Mouse (Mus musculus) G1E (cell line): Measurements from ENCODE around the gene Limd2. TPM values are rescaled to one million over a fixed set of nuclear protein-coding genes. Genes with fewer than 3 reads are reported as not detected.

Experiments
- ATAC-seq: 2 replicates; pipeline ENCODE4 v1.8.0; 2016; ENCODE audit warnings: mild to moderate bottlenecking; ENCODE audit not compliant: insufficient number of reproducible peaks, poor library complexity, low FRiP score, severe bottlenecking; ENCODE audit errors: extremely low read depth
- DNase-seq: peaks from one replicate; pipeline ENCODE4 v3.0.0; 2012; ENCODE audit warnings: low spot score
- H3K27me3 ChIP-seq: 2 replicates; pipeline ENCODE4 v1.6.1; 2012; ENCODE audit warnings: mild to moderate bottlenecking, low read length, inconsistent platforms; ENCODE audit not compliant: insufficient read depth
- H3K36me3 ChIP-seq: replicated peaks from 2 replicates; pipeline ENCODE3; 2012; ENCODE audit warnings: mild to moderate bottlenecking, inconsistent platforms
- H3K4me1 ChIP-seq: 2 replicates; pipeline ENCODE4 v1.6.1; 2012; ENCODE audit warnings: low read depth, low read length, inconsistent platforms, mixed read lengths; ENCODE audit not compliant: insufficient read depth
- H3K4me3 ChIP-seq: 2 replicates; pipeline ENCODE4 v1.5.1; 2012; ENCODE audit warnings: low read depth, mild to moderate bottlenecking, inconsistent platforms, low read length, moderate library complexity, mixed read lengths
- H3K9me3 ChIP-seq: replicated peaks from 2 replicates; pipeline ENCODE4 v1.6.1; 2012; ENCODE audit warnings: inconsistent platforms
- CTCF ChIP-seq: IDR thresholded peaks from 2 replicates; pipeline ENCODE4 v1.5.1; 2012; ENCODE audit warnings: low read depth, low read length, inconsistent platforms, mixed read lengths
- GATA1 ChIP-seq: IDR thresholded peaks from 2 replicates; pipeline ENCODE4 v1.6.1; 2012; ENCODE audit warnings: borderline replicate concordance, low read length, inconsistent platforms, mixed read lengths
- GATA2 ChIP-seq: IDR thresholded peaks from 2 replicates; pipeline ENCODE4 v1.6.1; 2012; ENCODE audit warnings: low read depth, low read length, inconsistent platforms, borderline replicate concordance
- POLR2AphosphoS5 ChIP-seq: IDR thresholded peaks from 2 replicates; pipeline ENCODE4 v1.6.1; 2012; ENCODE audit warnings: low read depth, low read length, inconsistent platforms; ENCODE audit not compliant: insufficient replicate concordance
- TAL1 ChIP-seq: conservative IDR thresholded peaks from 2 replicates; pipeline ENCODE4 v1.6.1; 2012; ENCODE audit warnings: low read depth, low read length, inconsistent platforms, mixed read lengths
- polyA plus RNA-seq: library from polyadenylated mRNA; stranded (reverse); fragments of >175 nt; gene quantifications from 2 replicates; pipeline ENCODE4 v1.2.3, GENCODE M21; 2012
- total RNA-seq, 2 experiments: library from RNA; stranded (forward) in 1 of 2; stranded (reverse) in 1 of 2; fragments of 200-1000 nt in 1 of 2; fragments of >200 nt in 1 of 2; fragmentation: Nextera tagmentation in 1 of 2; gene quantifications; 2 replicates each; pipeline ENCODE4 v1.2.3; 2014 to 2017

The Limd2 gene
- total and polyA plus RNA-seq, 3 experiments, result 77.5 to 365 (median 309) TPM

DNA sequence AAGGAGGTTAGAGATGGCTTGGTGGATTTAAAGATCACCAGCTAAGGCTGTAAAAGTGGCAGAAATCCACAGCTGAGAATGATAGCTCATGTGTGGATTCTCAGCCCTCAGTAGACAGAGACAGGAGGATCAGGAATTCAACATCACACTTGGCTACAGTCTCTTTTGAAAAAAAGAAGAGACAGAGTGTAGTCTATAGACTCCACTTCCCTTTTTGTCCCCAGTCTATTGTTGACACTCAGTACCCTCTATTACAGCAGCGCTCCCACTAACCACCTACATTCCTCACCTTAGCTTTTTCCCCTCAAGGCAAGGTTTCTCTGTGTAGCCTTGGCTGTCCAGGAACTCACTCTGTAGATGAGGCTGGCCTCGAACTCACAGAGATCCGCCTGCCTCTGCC lies 31.1 kb upstream of the Limd2 start:
- Histone ChIP-seq H3K4me1 (peaks cover 24% of the 10 kb centered on the region), H3K9me3 (no peaks in the 10 kb centered on the region), H3K27me3 (no peaks in the 10 kb centered on the region), H3K36me3 (peaks cover 28% of the 10 kb centered on the region), H3K4me3 (no peak overlapping the region; the same call in 1 of the 2 replicates)
- no peak for DNase-seq
- TF ChIP-seq CTCF, result no peak
- no peak for ATAC-seq

DNA sequence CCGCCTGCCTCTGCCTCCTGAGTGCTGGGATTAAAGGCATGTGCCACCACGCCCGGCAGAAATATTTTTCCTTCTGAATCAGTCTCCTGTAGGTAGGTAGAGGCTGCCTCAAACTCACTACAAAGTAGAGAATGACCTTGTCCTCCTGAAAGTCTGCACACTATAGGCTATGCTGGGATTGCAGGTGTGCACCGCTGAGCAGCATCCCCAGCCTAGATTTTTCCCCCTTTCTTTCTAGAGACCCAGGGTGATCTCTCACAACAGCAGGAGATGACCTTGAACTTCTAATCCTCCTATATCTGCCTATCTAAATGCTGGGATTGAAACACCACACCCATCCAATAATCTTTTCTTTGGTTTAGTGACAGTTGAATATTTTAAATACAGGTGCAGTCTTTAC lies 26.7 kb upstream of the Limd2 start:
- Histone ChIP-seq H3K4me1 (peaks cover 10% of the 10 kb centered on the region), H3K36me3 (peaks cover 39% of the 10 kb centered on the region), H3K9me3 (no peaks in the 10 kb centered on the region), H3K27me3 (no peaks in the 10 kb centered on the region), H3K4me3 (no peak overlapping the region)
- TF ChIP-seq POLR2AphosphoS5 (no peak), GATA1 (no peak), CTCF (no peak), GATA2 (no peak), TAL1 (no peak)
- no peak for DNase-seq
- no peak for ATAC-seq

DNA sequence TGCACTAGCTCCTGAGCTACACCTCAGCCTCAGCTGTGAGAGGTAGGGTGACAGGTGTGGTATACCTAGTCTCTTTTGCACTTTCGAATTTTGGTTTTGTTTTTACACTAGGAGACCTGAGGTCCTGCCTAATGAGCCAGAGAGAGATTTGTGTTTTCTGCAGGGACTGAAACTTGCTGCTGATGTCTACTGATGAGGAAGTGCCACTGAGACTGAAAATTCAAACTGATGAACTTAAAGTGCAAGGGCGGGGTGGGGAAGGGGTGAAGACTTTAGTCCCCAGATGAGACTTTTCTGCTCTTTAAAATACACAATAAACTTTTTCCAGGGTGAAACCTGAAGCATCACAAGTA lies 19.8 kb upstream of the Limd2 start:
- TF ChIP-seq CTCF (no peak), GATA1 (no peak), TAL1 (no peak), POLR2AphosphoS5 (no peak), GATA2 (no peak)
- H3K9me3 ChIP-seq, result no peaks in the 10 kb centered on the region
- ATAC-seq, result no peak
- H3K27me3 ChIP-seq, result no peaks in the 10 kb centered on the region
- no peak overlapping the region for H3K4me3 ChIP-seq
- H3K36me3 ChIP-seq, result peaks cover 49% of the 10 kb centered on the region
- H3K4me1 ChIP-seq, result peaks cover 31% of the 10 kb centered on the region
- DNase-seq, result no peak

DNA sequence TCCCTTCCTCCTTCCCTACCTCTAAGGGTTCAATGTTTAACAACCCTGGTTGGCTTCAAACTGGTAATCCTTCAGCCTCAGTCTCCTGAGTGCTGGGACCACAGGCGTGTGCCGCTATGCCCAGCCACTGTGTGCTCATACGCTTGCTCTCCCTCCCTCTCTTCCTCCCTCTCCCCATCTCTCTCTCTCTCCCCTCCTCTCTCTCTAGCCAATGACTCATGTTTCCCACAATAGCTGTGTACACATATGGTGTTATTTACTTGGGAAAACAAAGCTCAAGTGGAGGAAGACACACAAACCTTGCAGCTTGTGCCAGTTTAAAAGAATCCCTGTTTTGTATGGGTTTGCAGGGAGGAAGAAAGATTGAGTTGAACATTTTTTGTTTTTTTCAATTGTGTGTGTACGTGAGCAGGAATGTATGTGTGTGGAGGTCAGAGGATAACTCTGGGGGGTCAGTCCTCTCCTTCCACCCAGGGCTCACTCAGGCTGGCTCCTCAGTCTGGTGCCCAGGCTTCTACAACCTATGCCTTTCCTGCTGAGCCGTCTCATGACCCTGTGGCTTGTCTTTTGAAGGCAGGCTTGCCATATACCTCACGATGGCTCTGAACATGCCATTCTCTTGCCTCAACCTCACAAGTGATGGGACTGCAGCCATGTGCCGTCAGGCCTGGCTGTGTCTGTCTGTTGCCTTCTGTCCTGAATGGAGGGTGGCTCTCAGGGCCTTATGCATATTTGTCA lies 19.2 kb upstream of the Limd2 start:
- H3K4me1 ChIP-seq, result peaks cover 31% of the 10 kb centered on the region
- no peak overlapping the region for H3K4me3 ChIP-seq
- no peak for ATAC-seq

DNA sequence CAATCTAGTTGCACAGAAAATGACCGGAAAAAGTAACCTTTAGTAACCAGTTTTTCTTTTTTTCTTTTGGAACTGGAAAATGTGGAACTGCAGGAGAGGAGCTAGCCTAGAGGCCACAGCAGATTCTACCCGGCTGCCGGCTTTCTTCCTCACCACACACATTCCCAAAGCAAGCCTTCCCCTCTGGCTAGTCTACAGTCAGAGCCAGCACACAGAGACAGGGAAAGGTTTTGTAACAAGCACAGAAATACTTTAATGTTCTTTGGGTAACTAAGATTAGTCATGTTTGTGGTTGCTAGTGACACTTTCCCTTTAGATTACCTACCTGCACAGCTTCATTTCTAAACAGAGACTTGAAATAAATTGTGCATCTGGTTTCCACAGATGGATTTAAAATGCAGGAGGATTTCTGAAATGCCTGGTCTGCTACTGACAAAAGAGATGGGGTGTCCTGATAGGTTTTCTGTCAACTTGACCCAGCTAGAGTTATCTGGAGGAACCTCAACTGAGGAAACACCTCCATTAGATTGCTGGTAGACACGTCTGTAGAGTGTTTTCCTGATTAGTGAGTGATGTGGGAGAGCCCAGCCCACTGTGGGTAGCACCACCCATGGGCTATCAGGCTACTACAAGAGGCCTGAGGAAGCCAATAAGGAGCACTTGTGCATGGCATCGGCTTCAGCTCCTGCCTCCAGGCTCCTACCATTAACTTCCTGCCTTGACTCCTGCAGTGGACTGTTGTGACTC lies 17.5 kb upstream of the Limd2 start:
- TF ChIP-seq POLR2AphosphoS5, result no peak
- TF ChIP-seq GATA1, result no peak
- TF ChIP-seq TAL1, result no peak
- no peak for TF ChIP-seq CTCF
- DNase-seq, result no peak
- peaks cover 43% of the 10 kb centered on the region for H3K36me3 ChIP-seq

More for the DNA sequence above, 19.2 kb upstream of the Limd2 start:
- TF ChIP-seq POLR2AphosphoS5 (no peak), GATA1 (no peak), CTCF (no peak), TAL1 (no peak), GATA2 (no peak)
- DNase-seq, result no peak
- H3K9me3 ChIP-seq, result no peaks in the 10 kb centered on the region
- H3K36me3 ChIP-seq, result peaks cover 44% of the 10 kb centered on the region
- no peaks in the 10 kb centered on the region for H3K27me3 ChIP-seq

DNA sequence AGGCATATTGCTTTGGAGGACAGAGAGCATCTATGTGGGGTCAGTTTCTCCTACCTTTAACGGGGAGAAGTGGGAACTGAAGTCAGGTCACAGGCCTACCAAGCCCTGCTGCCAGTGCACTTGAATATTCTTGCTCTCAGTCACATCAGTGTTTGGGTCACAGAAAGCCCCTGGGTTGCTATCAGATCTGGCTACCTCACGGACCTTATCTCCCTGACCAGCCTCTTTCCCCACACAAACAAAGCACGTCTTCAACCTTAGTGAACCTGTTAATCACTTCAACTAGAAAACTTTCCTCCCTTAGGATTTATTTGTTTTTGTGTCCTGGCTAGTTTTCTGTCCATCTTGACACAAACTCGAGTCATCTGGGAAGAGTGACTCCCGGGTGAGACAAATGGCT lies 15.7 kb upstream of the Limd2 start:
- no peak for TF ChIP-seq POLR2AphosphoS5
- no peak for TF ChIP-seq GATA1
- TF ChIP-seq CTCF, result no peak
- no peak for TF ChIP-seq TAL1
- TF ChIP-seq GATA2, result no peak
- no peak for DNase-seq
- peaks cover 37% of the 10 kb centered on the region for H3K36me3 ChIP-seq
- ATAC-seq, result no peak
- no peaks in the 10 kb centered on the region for H3K27me3 ChIP-seq
- H3K9me3 ChIP-seq, result no peaks in the 10 kb centered on the region
- H3K4me1 ChIP-seq, result peaks cover 46% of the 10 kb centered on the region
- H3K4me3 ChIP-seq, result no peak overlapping the region

More for the DNA sequence above, 17.5 kb upstream of the Limd2 start:
- H3K4me1 ChIP-seq, result peaks cover 37% of the 10 kb centered on the region
- no peak for ATAC-seq
- no peak overlapping the region for H3K4me3 ChIP-seq
- no peaks in the 10 kb centered on the region for H3K9me3 ChIP-seq
- H3K27me3 ChIP-seq, result no peaks in the 10 kb centered on the region
